In genomic region chr7:69554776-69555175, GRCm38 (mm10) we compare ENCODE assay signal across 22 mouse cellular contexts.
DNase-seq lines count a peak whose midpoint lies in the region; ATAC-seq lines count a peak whose summit lies in the region.
"Had no signal": no experiment of that assay in that cellular context is flagged by ENCODE, and none has a peak within 500 bp of the region (broad histone marks: within the 10 kb centered on the region; RNA-seq: fewer than 3 reads in every experiment).

No protein-coding gene starts in this region.

- WGBS in midbrain, embryonic 11.5 days, result 76% methylated on average over 8 of the region's 8 CpGs
- 87% methylated on average over 8 of the region's 8 CpGs for WGBS in midbrain, embryonic 10.5 days
- 55% methylated on average over 8 of the region's 8 CpGs for whole genome bisulfite sequencing in embryonic facial prominence, embryonic 11.5 days
- 78% methylated on average over 8 of the region's 8 CpGs for WGBS in forebrain, embryonic 10.5 days

- no peak overlapping the region for H3K4me2 ChIP-seq in midbrain, embryonic 11.5 days
- H3K4me2 ChIP-seq in embryonic facial prominence, embryonic 11.5 days (ENCODE audit: low read depth, low read length), result no peak overlapping the region
- H3K4me2 ChIP-seq: embryonic facial prominence, embryonic 15.5 days had no signal

- H3K9me3 ChIP-seq in midbrain, embryonic 11.5 days (ENCODE audit: control insufficient read depth, low read length), result no peaks in the 10 kb centered on the region
- H3K9me3 ChIP-seq in midbrain, embryonic 10.5 days (replicated peaks), result no peaks in the 10 kb centered on the region
- H3K9me3 ChIP-seq in embryonic facial prominence, embryonic 11.5 days (replicated peaks; ENCODE audit: control insufficient read depth, low read length), result no peaks in the 10 kb centered on the region
- no peaks in the 10 kb centered on the region for H3K9me3 ChIP-seq in forebrain, embryonic 10.5 days
- H3K9me3 ChIP-seq: embryonic facial prominence, embryonic 15.5 days; limb, embryonic 10.5 days had no signal

- peak; percentile 4 for DNase-seq in embryo, embryonic 10 days (ENCODE audit: low spot score)
- no peak for DNase-seq in embryo, embryonic 9.5 days (ENCODE audit: extremely low spot score)
- DNase-seq in midbrain, embryonic 11.5 days (ENCODE audit: low spot score, missing footprints), result peak; percentile 75
- no peak for DNase-seq in midbrain, embryonic 10.5 days (ENCODE audit: low spot score)
- DNase-seq in NIH3T3 (ENCODE audit: low read depth), result peak; percentile 51
- DNase-seq in embryonic facial prominence, embryonic 11.5 days (ENCODE audit: low spot score), result peak; percentile 39
- DNase-seq in forebrain, embryonic 10.5 days (ENCODE audit: extremely low spot score, low spot score), result no peak
- DNase-seq in spleen, postnatal 14 days (ENCODE audit: low spot score in 2 of 2), result no peak
- DNase-seq: B cell, adult 2 months; cerebellum, adult 11 months; cerebellum, postnatal 14 days; heart, adult 18-20 months; heart, postnatal 36 days; kidney, postnatal 36 days; lung, adult 18-20 months; lung, postnatal 36 days; right cerebral cortex, adult 18-20 months; thymus, postnatal 14 days had no signal

- H3K4me1 ChIP-seq in midbrain, embryonic 11.5 days (ENCODE audit: control insufficient read depth, insufficient read depth, low read length), result no peaks in the 10 kb centered on the region
- no peaks in the 10 kb centered on the region for H3K4me1 ChIP-seq in midbrain, embryonic 10.5 days
- no peaks in the 10 kb centered on the region for H3K4me1 ChIP-seq in embryonic facial prominence, embryonic 11.5 days (ENCODE audit: control insufficient read depth, insufficient read depth, low read length)
- H3K4me1 ChIP-seq in forebrain, embryonic 10.5 days, result no peaks in the 10 kb centered on the region
- H3K4me1 ChIP-seq: embryonic facial prominence, embryonic 15.5 days; limb, embryonic 10.5 days had no signal

- no peak for ATAC-seq in midbrain, embryonic 11.5 days (ENCODE audit: low FRiP score)
- no peak for ATAC-seq in embryonic facial prominence, embryonic 11.5 days (replicated peaks; ENCODE audit: insufficient number of reproducible peaks, low FRiP score, low TSS enrichment, low read depth)
- ATAC-seq: intestine, embryonic 16.5 days had no signal

- H3K27me3 ChIP-seq in midbrain, embryonic 11.5 days (ENCODE audit: control insufficient read depth, insufficient read depth, low read length), result no peaks in the 10 kb centered on the region
- H3K27me3 ChIP-seq in midbrain, embryonic 10.5 days (ENCODE audit: low read depth, poor library complexity, severe bottlenecking), result no peaks in the 10 kb centered on the region
- no peaks in the 10 kb centered on the region for H3K27me3 ChIP-seq in embryonic facial prominence, embryonic 11.5 days (ENCODE audit: control insufficient read depth, insufficient read depth, low read length)
- H3K27me3 ChIP-seq in forebrain, embryonic 10.5 days (ENCODE audit: poor library complexity, severe bottlenecking), result no peaks in the 10 kb centered on the region
- H3K27me3 ChIP-seq: embryonic facial prominence, embryonic 15.5 days had no signal

- H3K36me3 ChIP-seq in midbrain, embryonic 11.5 days (ENCODE audit: control insufficient read depth, insufficient read depth, low read length), result no peaks in the 10 kb centered on the region
- no peaks in the 10 kb centered on the region for H3K36me3 ChIP-seq in midbrain, embryonic 10.5 days
- no peaks in the 10 kb centered on the region for H3K36me3 ChIP-seq in embryonic facial prominence, embryonic 11.5 days (replicated peaks; ENCODE audit: control insufficient read depth, insufficient read depth, low read depth, low read length)
- no peaks in the 10 kb centered on the region for H3K36me3 ChIP-seq in forebrain, embryonic 10.5 days (replicated peaks)
- H3K36me3 ChIP-seq: embryonic facial prominence, embryonic 15.5 days; limb, embryonic 10.5 days had no signal

- no peak overlapping the region for H3K9ac ChIP-seq in midbrain, embryonic 11.5 days (ENCODE audit: low read length)
- H3K9ac ChIP-seq in embryonic facial prominence, embryonic 11.5 days (replicated peaks; ENCODE audit: low read length), result no peak overlapping the region
- H3K9ac ChIP-seq: embryonic facial prominence, embryonic 15.5 days had no signal

- no peak overlapping the region for H3K27ac ChIP-seq in midbrain, embryonic 11.5 days (ENCODE audit: low read depth, low read length)
- H3K27ac ChIP-seq in midbrain, embryonic 10.5 days (replicated peaks), result no peak overlapping the region
- no peak overlapping the region for H3K27ac ChIP-seq in embryonic facial prominence, embryonic 11.5 days (replicated peaks; ENCODE audit: low read depth, low read length)
- no peak overlapping the region for H3K27ac ChIP-seq in forebrain, embryonic 10.5 days
- H3K27ac ChIP-seq: embryonic facial prominence, embryonic 15.5 days; left cerebral cortex, adult 2 months; limb, embryonic 10.5 days had no signal

- no peak overlapping the region for H3K4me3 ChIP-seq in midbrain, embryonic 11.5 days (ENCODE audit: low read depth, low read length)
- H3K4me3 ChIP-seq in midbrain, embryonic 10.5 days, result no peak overlapping the region
- no peak overlapping the region for H3K4me3 ChIP-seq in embryonic facial prominence, embryonic 11.5 days (ENCODE audit: low read depth, low read length)
- H3K4me3 ChIP-seq in forebrain, embryonic 10.5 days, result no peak overlapping the region
- H3K4me3 ChIP-seq: embryonic facial prominence, embryonic 15.5 days; left cerebral cortex, adult 2 months; limb, embryonic 10.5 days had no signal

Comparison
In these comparisons a context has a peak if more than half of its experiments do, and no peak if none do; other contexts are left out.
1. DNase-seq: peak in embryo, embryonic 10 days (single experiment), midbrain, embryonic 11.5 days (single experiment), NIH3T3 (single experiment) and embryonic facial prominence, embryonic 11.5 days (single experiment); none in embryo, embryonic 9.5 days (single experiment), midbrain, embryonic 10.5 days (single experiment), forebrain, embryonic 10.5 days (single experiment) and spleen, postnatal 14 days (0 of 2).